Mouse (Mus musculus) CH12.LX (cell line): ENCODE measurements around the gene Akt2.
"Not testable (repeated sequence)": the region's sequence is repeated elsewhere in the genome, so short reads cannot be mapped to it uniquely, and the experiment has no call there.

Source experiments
- CTCF ChIP-seq, 2 experiments: IDR thresholded peaks in 1 of 2; conservative IDR thresholded peaks in 1 of 2; 2 replicates each; pipeline ENCODE4 v1.5.1; 2011 to 2012; ENCODE audit warnings: low read depth in 2 of 2, low read length in 2 of 2, improper control_type of control experiment in 1 of 2, inconsistent platforms in 1 of 2, mild to moderate bottlenecking in 1 of 2, moderate library complexity in 1 of 2
- EP300 ChIP-seq: IDR thresholded peaks from 2 replicates; pipeline ENCODE4 v1.6.1; 2011; ENCODE audit warnings: low read length, improper control_type of control experiment
- ETS1 ChIP-seq: conservative IDR thresholded peaks from 2 replicates; pipeline ENCODE4 v1.6.1; 2012; ENCODE audit warnings: low read depth, mild to moderate bottlenecking, inconsistent platforms, low read length, improper control_type of control experiment, moderate library complexity
- ZNF384 ChIP-seq: IDR thresholded peaks from 2 replicates; pipeline ENCODE4 v1.6.1; 2012; ENCODE audit warnings: low read depth, low read length, improper control_type of control experiment, inconsistent platforms

DNA sequence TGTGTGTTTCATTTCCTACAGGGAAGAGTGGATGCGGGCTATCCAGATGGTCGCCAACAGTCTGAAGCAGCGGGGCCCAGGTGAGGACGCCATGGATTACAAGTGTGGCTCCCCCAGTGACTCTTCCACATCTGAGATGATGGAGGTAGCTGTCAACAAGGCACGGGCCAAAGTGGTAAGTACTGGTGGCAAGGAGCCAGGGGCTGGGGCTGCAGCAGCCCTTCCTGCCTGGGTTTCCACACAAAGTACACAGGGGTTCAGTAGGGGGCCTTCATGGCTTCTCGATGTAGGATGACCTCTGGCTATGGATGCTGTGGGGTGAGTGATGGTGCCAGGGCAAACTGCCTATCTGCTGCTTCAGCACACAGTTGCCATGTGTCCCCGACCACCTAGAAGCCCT is 37.5 kb downstream of the Akt2 start:
- not testable (repeated sequence) for TF ChIP-seq CTCF (conservative IDR thresholded peaks at IDR 0.05 in 1 of 2, IDR thresholded peaks at IDR 0.05 in 1 of 2; ENCODE audit: low read depth in 2 of 2, low read length in 2 of 2); EP300; ETS1; ZNF384
